Mouse (Mus musculus): ENCODE data around the gene Dlgap1. TPM values are rescaled to one million over a fixed set of nuclear protein-coding genes. Genes with fewer than 3 reads are reported as not detected.

Dlgap1 gene
- polyA plus RNA-seq, 1 experiment from 2014 or later = 7.2 TPM

- H3K4me2 ChIP-seq (replicated peaks) = no peak overlapping the region
- ATAC-seq (ENCODE audit: low FRiP score) = no peak
- no peaks in the 10 kb centered on the region for H3K9me3 ChIP-seq (replicated peaks)
- no peaks in the 10 kb centered on the region for H3K36me3 ChIP-seq
- H3K9ac ChIP-seq = no peak overlapping the region
- no peaks in the 10 kb centered on the region for H3K4me1 ChIP-seq
- no peak overlapping the region for H3K27ac ChIP-seq
- no peak overlapping the region for H3K4me3 ChIP-seq
- no peaks in the 10 kb centered on the region for H3K27me3 ChIP-seq
- WGBS = 86% methylated on average over 6 of the region's 6 CpGs
These were observed 721.3 kb downstream of the Dlgap1 start for GRCm38 (mm10) chr17:70690174-70690573.

DNA sequence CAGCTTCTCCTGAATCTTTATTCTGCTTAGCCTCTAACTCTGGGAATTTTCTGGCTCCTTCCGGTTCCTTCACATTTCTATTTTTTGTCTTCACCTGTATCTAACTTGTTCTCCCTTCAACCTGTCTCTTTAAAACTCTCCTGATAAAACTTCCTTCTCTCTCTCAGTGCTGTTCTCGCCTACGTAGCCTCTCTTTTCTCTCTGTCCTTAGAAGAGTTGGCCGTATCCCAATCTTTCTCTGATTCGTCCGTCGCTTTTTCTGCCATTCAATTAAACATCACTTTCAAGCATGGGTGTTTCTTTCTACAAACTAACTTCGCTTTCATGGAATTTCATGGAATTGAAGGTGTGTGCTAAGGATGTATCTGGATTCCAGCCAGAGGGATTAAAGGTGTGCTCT lies 721.7 kb downstream of the Dlgap1 start:
- Histone ChIP-seq H3K36me3 (no peaks in the 10 kb centered on the region), H3K9me3 (replicated peaks) (no peaks in the 10 kb centered on the region), H3K9ac (no peak overlapping the region), H3K4me2 (replicated peaks) (no peak overlapping the region), H3K4me1 (no peaks in the 10 kb centered on the region), H3K27ac (no peak overlapping the region), H3K27me3 (no peaks in the 10 kb centered on the region), H3K4me3 (no peak overlapping the region)
- ATAC-seq (ENCODE audit: low FRiP score) = no peak
- WGBS = 89% methylated on average over 8 of the region's 8 CpGs

DNA sequence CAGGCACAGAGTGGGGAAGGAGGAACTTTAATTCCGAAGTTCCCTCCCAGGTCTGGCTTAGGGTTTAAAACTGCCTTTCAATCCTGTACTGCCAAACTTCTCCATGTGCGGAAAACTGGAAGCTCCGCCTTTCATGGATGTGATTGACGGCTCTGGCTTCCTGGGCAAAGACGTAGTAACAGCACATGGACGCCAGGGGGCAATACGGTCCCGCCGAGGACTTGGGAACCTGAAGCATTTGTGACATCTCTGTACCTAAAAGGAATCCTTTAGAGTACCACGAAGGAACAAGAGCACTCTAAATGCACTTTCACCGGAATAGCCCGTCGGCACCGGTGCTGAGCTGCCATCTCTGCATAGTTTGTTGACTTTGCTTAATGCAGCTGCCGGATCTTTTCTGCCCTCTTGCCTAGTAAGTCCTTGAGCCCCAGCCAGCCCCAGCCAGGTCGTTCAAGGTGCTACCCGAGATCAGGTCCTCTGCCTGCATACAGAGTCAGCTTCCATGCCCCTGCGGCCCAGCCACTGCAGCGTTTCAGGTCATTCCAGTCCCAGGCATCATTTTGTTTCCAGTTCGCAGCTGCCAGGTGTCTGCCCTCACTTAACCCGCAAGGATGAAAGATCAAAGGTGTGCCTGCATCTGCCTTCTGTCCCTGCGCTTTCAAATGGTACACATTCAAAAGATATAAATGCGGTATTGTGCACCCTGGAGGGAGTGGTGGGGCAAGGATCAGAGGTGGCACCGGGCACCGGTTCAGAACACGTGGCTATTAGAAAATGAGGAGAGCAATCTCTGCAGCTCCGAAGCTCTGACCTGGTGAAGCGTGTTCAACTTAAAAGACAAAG lies 738.3 kb downstream of the Dlgap1 start:
- Histone ChIP-seq H3K9ac (peak overlapping the region; percentile 18; the same call in 1 of the 2 replicates), H3K9me3 (replicated peaks) (no peaks in the 10 kb centered on the region), H3K4me3 (peak overlapping the region; percentile 18; the same call in 1 of the 2 replicates), H3K27ac (no peak overlapping the region), H3K4me2 (replicated peaks) (peak overlapping the region; percentile 57), H3K27me3 (peaks cover 2% of the 10 kb centered on the region), H3K4me1 (peaks cover 6% of the 10 kb centered on the region), H3K36me3 (no peaks in the 10 kb centered on the region)
- peak; percentile 67 for ATAC-seq (ENCODE audit: low FRiP score)
- WGBS = 7% methylated on average over 28 of the region's 28 CpGs

DNA sequence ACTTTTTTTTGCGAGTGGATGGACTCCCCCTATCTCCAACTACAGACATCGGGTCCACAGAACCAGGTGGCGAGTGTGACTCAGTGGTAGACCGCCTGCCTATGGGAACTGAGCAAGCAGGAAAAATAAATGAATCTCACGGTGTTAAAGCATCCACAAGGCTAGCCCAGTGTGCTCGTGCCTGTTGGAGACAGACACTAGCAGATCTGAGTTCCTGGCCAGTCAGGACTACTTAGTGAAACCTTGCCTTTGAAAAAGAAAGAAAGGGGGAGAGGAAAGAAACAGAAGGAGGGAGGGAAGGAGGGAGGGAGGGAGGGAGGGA lies 738.9 kb downstream of the Dlgap1 start:
- WGBS = 34% methylated on average over 6 of the region's 6 CpGs
- peak; percentile 41; the same call in 1 of the 2 replicates for ATAC-seq (ENCODE audit: low FRiP score)
- Histone ChIP-seq H3K4me1 (peaks cover 6% of the 10 kb centered on the region), H3K36me3 (no peaks in the 10 kb centered on the region), H3K4me2 (replicated peaks) (peak overlapping the region; percentile 57; the same call in 1 of the 2 replicates), H3K9ac (no peak overlapping the region; the same call in 1 of the 2 replicates), H3K4me3 (no peak overlapping the region), H3K27me3 (peaks cover 2% of the 10 kb centered on the region), H3K9me3 (replicated peaks) (no peaks in the 10 kb centered on the region), H3K27ac (no peak overlapping the region)

DNA sequence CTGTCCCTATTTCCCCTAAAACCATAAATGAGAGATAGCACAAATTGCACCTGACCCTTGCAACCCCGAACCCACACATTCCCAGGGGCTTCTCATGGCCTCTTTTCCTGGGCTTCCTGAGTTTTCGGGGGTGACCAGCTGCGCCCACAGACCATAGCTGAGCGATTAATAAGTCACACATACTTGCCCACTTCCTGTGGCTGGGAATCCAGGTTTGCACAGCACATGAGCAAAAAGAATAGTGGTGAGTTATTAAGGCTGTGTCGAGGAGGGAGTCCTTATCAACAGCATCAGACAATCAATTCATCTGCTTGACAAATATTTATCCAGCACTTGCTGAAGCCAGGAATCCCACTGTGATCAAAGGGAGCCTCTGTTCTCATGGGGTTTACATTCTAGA lies 740.7 kb downstream of the Dlgap1 start:
- Histone ChIP-seq H3K27me3 (peaks cover 2% of the 10 kb centered on the region), H3K27ac (no peak overlapping the region), H3K4me1 (peaks cover 6% of the 10 kb centered on the region), H3K4me2 (replicated peaks) (no peak overlapping the region), H3K9me3 (replicated peaks) (no peaks in the 10 kb centered on the region), H3K36me3 (no peaks in the 10 kb centered on the region), H3K9ac (no peak overlapping the region), H3K4me3 (no peak overlapping the region)
- no peak for ATAC-seq (ENCODE audit: low FRiP score)
- 58% methylated on average over 5 of the region's 5 CpGs for WGBS

DNA sequence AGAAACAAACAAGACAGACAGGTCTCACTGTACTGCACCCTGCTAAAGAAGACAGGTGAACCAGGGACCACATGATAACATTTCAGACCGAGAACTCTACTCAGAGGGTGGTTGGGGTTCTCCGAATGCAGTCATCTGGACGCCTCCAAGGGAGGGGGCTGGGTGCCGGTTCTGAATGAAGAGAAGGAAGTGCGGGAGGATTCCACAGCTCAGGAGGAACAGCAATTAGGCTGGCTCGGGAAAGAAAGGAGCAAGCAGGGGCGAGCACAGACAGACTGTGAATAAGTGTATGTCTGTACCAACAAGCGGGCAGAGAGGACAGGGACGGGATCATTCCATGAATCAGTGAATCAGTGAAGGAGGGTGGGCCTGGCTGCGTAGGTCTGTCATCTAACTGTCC lies 744.6 kb downstream of the Dlgap1 start:
- no peak overlapping the region for H3K9ac ChIP-seq
- 60% methylated on average over 10 of the region's 10 CpGs for WGBS
- no peak for ATAC-seq (ENCODE audit: low FRiP score)
- no peaks in the 10 kb centered on the region for H3K36me3 ChIP-seq
- no peak overlapping the region for H3K4me2 ChIP-seq (replicated peaks)
- no peak overlapping the region for H3K4me3 ChIP-seq
- H3K4me1 ChIP-seq = no peaks in the 10 kb centered on the region
- H3K27me3 ChIP-seq = no peaks in the 10 kb centered on the region; the same call in 1 of the 2 replicates
- no peaks in the 10 kb centered on the region for H3K9me3 ChIP-seq (replicated peaks)
- no peak overlapping the region for H3K27ac ChIP-seq

- 81% methylated on average over 11 of the region's 11 CpGs for WGBS
- H3K27ac ChIP-seq = no peak overlapping the region
- ATAC-seq (ENCODE audit: low FRiP score) = no peak
These were observed 750.9 kb downstream of the Dlgap1 start for GRCm38 (mm10) chr17:70719684-70720324.

DNA sequence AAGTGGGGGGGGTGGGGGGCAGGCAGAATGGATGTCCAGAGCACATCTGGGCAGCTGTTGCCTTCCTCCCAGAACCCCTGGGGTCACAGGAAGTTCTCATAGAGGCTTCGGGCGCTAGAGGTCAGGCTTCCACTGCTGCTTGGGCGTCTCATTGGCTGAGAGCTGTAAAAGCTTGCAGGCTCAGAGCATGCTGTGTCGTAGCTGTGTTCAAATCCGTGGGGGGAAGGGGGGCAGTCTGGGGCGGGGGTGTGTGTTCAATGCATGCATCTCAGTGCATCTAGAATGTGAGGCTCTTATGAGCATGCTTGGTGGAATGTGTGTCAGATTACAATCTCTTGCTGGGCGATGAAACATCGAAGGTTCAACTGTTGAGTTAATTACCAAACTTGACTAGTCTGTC lies 751.9 kb downstream of the Dlgap1 start:
- Histone ChIP-seq H3K36me3 (no peaks in the 10 kb centered on the region), H3K27ac (no peak overlapping the region), H3K9ac (no peak overlapping the region), H3K9me3 (replicated peaks) (no peaks in the 10 kb centered on the region), H3K4me3 (no peak overlapping the region), H3K27me3 (no peaks in the 10 kb centered on the region), H3K4me1 (peaks cover 2% of the 10 kb centered on the region; the same call in 1 of the 2 replicates), H3K4me2 (replicated peaks) (no peak overlapping the region)
- WGBS = 27% methylated on average over 8 of the region's 8 CpGs
- no peak for ATAC-seq (ENCODE audit: low FRiP score)

More at GRCm38 (mm10) chr17:70719684-70720324, 750.9 kb downstream of the Dlgap1 start:
- Histone ChIP-seq H3K27me3 (no peaks in the 10 kb centered on the region), H3K9ac (no peak overlapping the region), H3K9me3 (replicated peaks) (no peaks in the 10 kb centered on the region), H3K36me3 (no peaks in the 10 kb centered on the region), H3K4me3 (no peak overlapping the region), H3K4me1 (peaks cover 2% of the 10 kb centered on the region; the same call in 1 of the 2 replicates), H3K4me2 (replicated peaks) (no peak overlapping the region)

DNA sequence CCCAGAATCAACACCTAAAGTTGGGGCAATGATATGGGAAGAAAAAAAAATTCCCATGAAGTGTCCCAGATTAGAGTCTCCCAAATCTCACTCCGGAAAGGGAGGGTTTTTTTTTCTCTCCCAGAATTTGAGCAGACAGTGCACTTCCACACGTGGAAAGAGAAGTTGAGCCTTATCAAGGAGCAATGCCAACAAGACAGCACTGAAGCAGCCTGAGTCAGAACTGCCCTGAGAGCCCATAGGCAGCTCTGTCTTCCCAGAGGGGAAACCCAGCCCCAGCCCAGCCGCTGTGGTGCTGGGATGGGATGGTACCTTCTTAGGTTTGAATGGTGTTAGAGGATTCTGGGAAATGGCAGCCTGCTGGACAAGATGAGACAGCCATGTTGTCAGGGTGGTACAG lies 753.3 kb downstream of the Dlgap1 start:
- no peaks in the 10 kb centered on the region for H3K9me3 ChIP-seq (replicated peaks)
- 77% methylated on average over 3 of the region's 3 CpGs for WGBS
- H3K9ac ChIP-seq = no peak overlapping the region
- no peak overlapping the region for H3K4me3 ChIP-seq
- H3K4me2 ChIP-seq (replicated peaks) = no peak overlapping the region
- no peak for ATAC-seq (ENCODE audit: low FRiP score)
- H3K4me1 ChIP-seq = peaks cover 2% of the 10 kb centered on the region; the same call in 1 of the 2 replicates
- no peak overlapping the region for H3K27ac ChIP-seq
- no peaks in the 10 kb centered on the region for H3K27me3 ChIP-seq
- H3K36me3 ChIP-seq = no peaks in the 10 kb centered on the region

DNA sequence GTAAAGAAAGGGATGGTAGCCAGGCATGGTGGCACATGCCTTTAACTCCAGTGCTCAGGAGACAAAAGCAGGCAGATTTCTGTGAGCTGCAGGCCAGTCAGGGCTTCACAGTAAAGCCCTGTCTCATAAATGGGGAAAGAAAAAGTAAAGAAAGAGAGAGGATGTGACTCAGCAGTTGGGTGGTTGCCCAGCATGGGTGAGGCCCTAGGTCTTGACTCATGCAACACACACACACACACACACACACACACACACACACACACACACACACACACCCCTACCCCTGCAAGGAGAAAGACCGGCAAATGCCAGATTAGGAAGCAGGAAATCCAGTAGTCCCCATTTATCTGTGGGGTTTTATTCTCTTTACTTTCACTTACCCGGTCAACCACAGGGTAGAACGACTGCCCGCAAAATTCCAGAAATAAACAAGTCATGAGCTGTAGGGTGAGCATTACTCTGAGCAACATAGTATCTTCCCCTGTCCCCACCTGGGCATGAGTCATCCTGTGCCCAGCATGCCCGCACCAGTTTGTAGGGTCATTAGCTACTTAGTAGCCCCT lies 759.9 kb downstream of the Dlgap1 start:
- H3K36me3 ChIP-seq = no peaks in the 10 kb centered on the region
- H3K9me3 ChIP-seq (replicated peaks) = no peaks in the 10 kb centered on the region
- ATAC-seq (ENCODE audit: low FRiP score) = no peak
- no peak overlapping the region for H3K27ac ChIP-seq
- H3K9ac ChIP-seq = no peak overlapping the region
- no peaks in the 10 kb centered on the region for H3K4me1 ChIP-seq
- H3K4me3 ChIP-seq = no peak overlapping the region
- no peak overlapping the region for H3K4me2 ChIP-seq (replicated peaks)
- no peaks in the 10 kb centered on the region for H3K27me3 ChIP-seq
- WGBS = 91% methylated on average over 5 of the region's 5 CpGs

DNA sequence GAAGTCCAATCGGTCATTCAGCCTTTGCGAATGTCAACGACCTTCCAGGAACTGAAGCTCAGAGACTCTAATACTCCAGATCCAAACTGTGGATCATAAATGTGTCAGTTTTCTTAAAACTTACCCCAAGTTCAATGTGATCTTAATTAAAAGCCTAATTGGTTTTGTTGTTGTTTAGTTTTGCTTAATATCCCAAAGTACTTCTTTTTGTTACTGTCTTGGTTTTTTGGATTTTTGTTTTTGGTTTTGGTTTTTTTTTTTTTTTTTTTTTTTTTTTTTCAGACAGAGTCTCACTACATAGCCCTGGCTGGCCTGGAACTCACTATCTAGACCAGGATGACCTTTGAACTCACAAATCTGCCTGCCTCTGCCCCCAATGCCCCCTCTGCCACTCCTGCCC lies 765.9 kb downstream of the Dlgap1 start:
- H3K36me3 ChIP-seq = no peaks in the 10 kb centered on the region
- no peak overlapping the region for H3K9ac ChIP-seq
- no peaks in the 10 kb centered on the region for H3K9me3 ChIP-seq (replicated peaks)
- H3K4me3 ChIP-seq = no peak overlapping the region
- no peak for ATAC-seq (ENCODE audit: low FRiP score)
- H3K27me3 ChIP-seq = no peaks in the 10 kb centered on the region
- H3K4me1 ChIP-seq = peaks cover 15% of the 10 kb centered on the region
- WGBS = 92% methylated on average over 3 of the region's 3 CpGs
- no peak overlapping the region for H3K4me2 ChIP-seq (replicated peaks)
- no peak overlapping the region for H3K27ac ChIP-seq

DNA sequence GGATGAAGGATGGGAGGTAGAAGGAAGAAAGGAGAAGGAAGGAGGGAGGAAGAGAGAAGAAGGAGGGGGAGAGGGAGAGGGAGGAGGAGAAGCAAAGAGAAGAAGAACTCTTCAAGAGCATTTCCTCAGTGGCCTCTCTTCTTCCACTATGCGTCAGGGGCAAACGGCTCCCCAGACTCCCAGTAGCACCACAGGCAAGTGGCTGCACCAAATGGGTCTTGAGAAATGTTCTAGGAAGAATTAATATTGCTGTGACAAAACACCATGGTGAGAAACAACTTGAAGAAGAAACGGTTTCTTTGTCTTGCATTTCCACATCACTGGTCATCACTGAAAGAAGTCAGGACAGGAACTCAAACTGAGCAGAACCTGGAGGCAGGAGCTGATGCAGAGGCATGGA lies 766.5 kb downstream of the Dlgap1 start:
- Histone ChIP-seq H3K27me3 (no peaks in the 10 kb centered on the region), H3K4me2 (replicated peaks) (no peak overlapping the region), H3K4me1 (peaks cover 15% of the 10 kb centered on the region), H3K9me3 (replicated peaks) (no peaks in the 10 kb centered on the region), H3K36me3 (no peaks in the 10 kb centered on the region), H3K4me3 (no peak overlapping the region), H3K9ac (no peak overlapping the region), H3K27ac (no peak overlapping the region)
- 77% methylated on average over 3 of the region's 3 CpGs for WGBS
- ATAC-seq (ENCODE audit: low FRiP score) = no peak

Data from hindbrain, embryonic 12.5 days (tissue).